Mouse (Mus musculus) liver, embryonic 14.5 days (tissue): ENCODE results near the gene St8sia6.

Experiments
- CTCF ChIP-seq: IDR thresholded peaks from 2 replicates; pipeline ENCODE4 v1.5.1; 2016; ENCODE audit warnings: antibody characterized with exemption, low read depth, control low read depth
- EP300 ChIP-seq: IDR thresholded peaks from 2 replicates; pipeline ENCODE4 v1.6.1; 2016; ENCODE audit warnings: antibody characterized with exemption, low read depth

- TF ChIP-seq EP300 (no peak), CTCF (no peak)
Measured at GRCm38 (mm10) chr2:13727901-13728300, 66.0 kb downstream of the St8sia6 start.
